Mouse (Mus musculus) T-helper 17 cell (primary cell): Measurements from ENCODE around the gene Dnmbp.

Experiments used
- in situ Hi-C, 2 experiments: fragments of 300-600 bp; cut with MboI, MseI; formaldehyde crosslinking; loops; 1 replicate in 1 of 2; 2 replicates in 1 of 2; pipeline ENCODE4 v1.15.1; 2025; ENCODE audit warnings: high pct_unique_total_duplicates in 2 of 2

Dnmbp gene

GRCm38 (mm10) chr19:43939769-43940689, at the start of gene Dnmbp:
Gene Dnmbp (minus strand): TSS chr19:43940191.
- in situ Hi-C loops = loop anchor here in 1 of 2 experiments (5.0 kb wide), 1 partner anchor 1163 kb away; the partner anchor contains the start of gene Hps1

- in situ Hi-C loops = no loop called here
Measured at GRCm38 (mm10) chr19:43986069-43986794, 46.2 kb upstream of the Dnmbp start, which contains the start of gene Cpn1. Gene Cpn1 (minus strand): TSS chr19:43986556.

- in situ Hi-C loops = no loop called here
Measured at GRCm38 (mm10) chr19:43981992-43982391, 42.0 kb upstream of the Dnmbp start.

DNA sequence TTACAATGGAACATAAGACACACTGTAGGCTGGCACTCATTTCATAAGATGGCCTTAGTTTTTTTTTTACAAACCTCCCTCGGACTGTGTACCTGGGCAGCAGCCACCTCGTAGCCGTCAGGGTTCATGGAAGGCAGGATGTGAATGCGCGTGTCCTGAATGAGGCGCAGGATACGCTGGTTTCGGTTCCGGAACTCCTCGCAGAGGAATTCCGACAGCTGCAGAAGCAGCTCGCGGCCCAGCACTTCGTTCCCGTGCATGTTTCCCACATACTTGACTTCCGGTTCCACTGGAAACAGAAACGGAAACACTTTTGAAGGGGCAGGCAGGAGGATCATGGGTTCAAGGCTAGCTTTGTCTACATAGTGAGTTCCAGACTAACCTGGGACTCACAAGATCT, 40.7 kb upstream of the Dnmbp start:
- in situ Hi-C loops = no loop called here

DNA sequence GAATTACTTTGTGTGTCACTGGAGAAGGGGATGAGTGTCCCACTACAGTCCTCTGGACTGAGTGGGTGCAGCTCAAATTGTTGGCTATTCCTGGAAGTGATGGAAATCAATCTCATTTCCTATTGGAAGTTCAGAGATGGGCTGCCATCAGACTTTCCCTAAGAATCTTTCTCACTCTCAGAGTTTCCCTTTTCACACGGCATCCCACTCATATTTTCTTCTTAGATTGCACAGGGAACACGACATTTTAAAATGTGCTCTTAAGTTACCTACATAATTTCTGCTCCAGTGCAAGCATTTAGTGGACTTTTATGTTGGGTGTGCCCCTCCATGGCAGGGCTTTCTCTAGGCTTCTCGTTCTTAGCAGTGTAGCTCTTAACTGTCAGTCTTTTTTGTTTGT, 37.8 kb upstream of the Dnmbp start:
- in situ Hi-C loops = no loop called here

DNA sequence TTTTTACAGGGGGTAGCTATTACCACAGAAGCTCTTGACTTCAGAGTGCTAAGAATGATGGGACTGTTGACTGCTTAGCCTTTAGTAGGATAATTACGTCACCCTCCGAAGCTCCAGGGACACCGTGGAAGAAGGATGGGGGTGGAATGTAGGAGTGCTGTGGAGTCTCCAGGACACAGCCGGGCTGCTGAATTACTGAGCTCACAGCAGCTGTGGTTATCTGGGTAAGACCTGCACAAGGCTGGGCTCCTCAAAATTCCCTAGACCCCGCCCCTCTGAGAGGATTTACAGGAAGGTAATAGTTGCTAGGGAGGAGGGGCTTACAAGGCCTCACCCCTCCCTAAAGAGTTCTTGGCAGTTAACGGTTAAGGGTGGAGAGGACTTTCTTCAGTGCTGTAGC, 36.7 kb upstream of the Dnmbp start:
- in situ Hi-C loops = no loop called here

DNA sequence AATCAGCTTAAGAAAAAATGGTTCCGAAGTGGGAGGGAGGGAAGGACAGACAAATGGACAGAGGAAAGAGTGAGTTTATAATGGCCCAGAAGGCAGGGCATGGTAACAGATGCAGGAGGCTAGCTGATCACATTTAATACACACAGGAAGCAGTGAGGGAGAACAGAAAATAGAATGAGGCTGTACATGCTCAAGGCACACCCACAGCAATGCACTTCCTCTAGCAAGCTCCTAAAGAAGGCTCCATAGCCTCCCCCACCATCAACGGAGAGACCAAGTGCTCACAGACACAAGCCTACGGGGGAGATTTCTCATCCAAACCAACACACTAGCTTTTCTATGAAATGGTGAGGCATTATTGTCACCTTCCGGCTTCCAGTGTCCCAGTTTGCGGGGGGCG, 34.2 kb upstream of the Dnmbp start:
- in situ Hi-C loops = no loop called here

GRCm38 (mm10) chr19:43973711-43974110, 33.7 kb upstream of the Dnmbp start:
- in situ Hi-C loops = no loop called here

DNA sequence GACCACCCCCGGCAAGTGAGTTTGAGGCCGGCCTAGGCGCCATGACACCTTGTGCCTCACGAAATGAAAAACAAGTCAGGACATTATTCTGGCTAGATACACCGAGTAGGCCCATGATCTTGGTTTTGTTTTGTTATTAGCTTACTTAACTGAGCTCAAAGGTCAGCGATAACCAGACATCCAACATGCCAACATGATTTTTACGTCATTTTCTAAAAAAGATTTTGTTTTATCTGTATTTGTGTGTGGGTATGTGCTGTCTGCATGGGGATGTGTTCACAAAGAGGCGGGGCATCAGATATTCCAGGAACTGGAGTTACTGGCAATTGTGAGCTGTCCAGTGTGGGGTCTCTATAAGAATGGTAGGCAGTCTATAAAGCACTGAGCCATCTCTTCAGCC, 32.1 kb upstream of the Dnmbp start:
- in situ Hi-C loops = no loop called here

- in situ Hi-C loops = no loop called here
Measured at GRCm38 (mm10) chr19:43968436-43969026, 28.5 kb upstream of the Dnmbp start.

GRCm38 (mm10) chr19:43966481-43966880, 26.5 kb upstream of the Dnmbp start:
- in situ Hi-C loops = no loop called here

DNA sequence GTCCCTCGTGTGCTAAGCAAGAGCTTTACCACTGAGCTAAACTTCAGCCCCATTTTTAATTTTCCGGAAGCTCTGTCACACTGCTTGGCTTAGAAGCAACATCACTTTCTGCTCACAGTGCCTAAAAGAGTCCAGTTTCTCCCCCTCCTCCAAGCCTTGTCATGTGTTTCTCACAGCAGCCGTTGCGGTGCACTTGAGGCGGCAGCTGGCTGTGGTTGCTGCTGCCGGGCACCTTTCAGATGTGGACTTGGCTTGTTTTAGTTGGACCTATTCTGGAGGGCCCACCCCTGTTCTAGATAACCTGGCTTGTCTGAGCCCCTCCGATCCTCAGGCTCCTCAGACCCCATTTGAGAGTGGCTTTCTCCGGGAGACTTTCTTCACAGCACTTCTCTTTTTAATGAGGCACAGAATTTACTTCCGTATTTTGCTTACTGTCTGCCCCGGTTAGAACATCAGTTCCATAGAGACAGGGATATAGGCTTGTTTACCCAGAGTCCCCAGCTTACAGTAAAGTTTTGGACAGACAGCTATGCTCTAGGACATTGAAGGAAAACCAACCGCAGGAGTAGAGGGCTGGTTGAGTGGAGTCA, 25.6 kb upstream of the Dnmbp start:
- in situ Hi-C loops = no loop called here

DNA sequence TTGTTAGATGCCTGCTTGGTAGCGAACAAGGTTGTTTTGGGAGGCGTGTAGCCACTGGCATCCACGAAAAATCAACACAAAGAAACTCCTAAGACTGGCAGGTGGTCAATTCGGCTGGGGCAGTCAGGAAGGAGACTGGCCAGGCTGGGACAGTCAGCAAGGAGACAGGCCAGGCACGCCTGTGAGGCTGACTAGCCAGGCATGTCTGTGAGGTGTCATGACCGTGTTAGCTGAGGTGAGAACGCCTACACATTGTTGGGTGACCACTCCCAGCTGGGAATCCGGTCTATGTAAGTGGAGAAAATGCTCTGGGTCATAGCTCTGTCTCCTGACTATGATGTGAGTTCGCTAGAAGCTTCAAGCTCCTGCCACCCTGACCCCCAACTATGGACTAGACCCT, 22.8 kb upstream of the Dnmbp start:
- in situ Hi-C loops = no loop called here

- in situ Hi-C loops = no loop called here
Measured at GRCm38 (mm10) chr19:43961185-43961584, 21.2 kb upstream of the Dnmbp start.

- in situ Hi-C loops = no loop called here
Measured at GRCm38 (mm10) chr19:43960014-43960413, 20.0 kb upstream of the Dnmbp start.

GRCm38 (mm10) chr19:43959162-43959561, 19.2 kb upstream of the Dnmbp start:
- in situ Hi-C loops = loop anchor here in 1 of 2 experiments (5.0 kb wide), 1 partner anchor 132 kb away; no protein-coding TSS in a partner anchor

DNA sequence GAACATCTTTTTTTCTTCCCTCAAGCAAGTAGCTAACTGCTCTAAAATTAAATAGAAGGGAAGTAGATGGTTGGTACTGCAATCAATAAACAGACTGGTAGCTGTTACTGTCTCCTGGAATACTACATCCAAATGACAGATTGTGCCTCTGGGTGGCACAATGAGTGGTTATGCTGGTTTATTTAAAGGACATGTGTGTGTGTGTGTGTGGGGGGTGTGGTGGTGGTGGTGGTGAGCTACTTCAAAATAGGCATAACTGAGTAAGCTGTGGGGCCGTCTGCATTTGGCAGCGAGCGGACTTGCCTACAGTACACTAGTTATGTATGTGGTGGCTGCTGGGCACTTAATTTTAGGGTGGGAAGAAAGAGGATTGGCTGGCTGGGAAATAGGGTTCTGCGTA, 17.9 kb upstream of the Dnmbp start:
- in situ Hi-C loops = loop anchor here in 1 of 2 experiments (5.0 kb wide), 1 partner anchor 131 kb away; no protein-coding TSS in a partner anchor

DNA sequence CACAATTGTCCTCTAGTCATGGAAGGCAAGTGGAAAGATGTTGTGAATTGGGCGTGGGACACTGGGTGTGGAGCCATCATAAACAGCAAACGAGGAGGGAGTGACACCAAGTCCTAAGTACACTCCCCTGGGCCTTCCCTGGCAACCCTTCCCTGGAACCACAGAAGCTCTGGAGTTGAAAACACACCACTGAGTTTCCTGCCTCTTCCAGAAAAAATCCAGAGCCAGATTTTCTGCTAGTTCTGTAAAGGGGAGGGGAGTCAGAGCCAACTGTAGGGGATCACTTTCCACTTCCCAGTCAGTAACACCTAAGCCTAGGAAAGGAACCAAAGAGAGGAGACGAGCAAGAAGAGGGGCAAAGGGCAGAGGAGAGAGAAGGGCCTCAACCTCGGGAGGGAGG, 17.4 kb upstream of the Dnmbp start:
- in situ Hi-C loops = loop anchor here in 1 of 2 experiments (5.0 kb wide), 1 partner anchor 130 kb away; no protein-coding TSS in a partner anchor

- in situ Hi-C loops = loop anchor here in 1 of 2 experiments (5.0 kb wide), 1 partner anchor 128 kb away; no protein-coding TSS in a partner anchor
Measured at GRCm38 (mm10) chr19:43955266-43955665, 15.3 kb upstream of the Dnmbp start.

- in situ Hi-C loops = loop anchor here (5.0 kb wide), 2 partner anchors 123 to 128 kb away; no protein-coding TSS in a partner anchor
Measured at GRCm38 (mm10) chr19:43954864-43955263, 14.9 kb upstream of the Dnmbp start.

DNA sequence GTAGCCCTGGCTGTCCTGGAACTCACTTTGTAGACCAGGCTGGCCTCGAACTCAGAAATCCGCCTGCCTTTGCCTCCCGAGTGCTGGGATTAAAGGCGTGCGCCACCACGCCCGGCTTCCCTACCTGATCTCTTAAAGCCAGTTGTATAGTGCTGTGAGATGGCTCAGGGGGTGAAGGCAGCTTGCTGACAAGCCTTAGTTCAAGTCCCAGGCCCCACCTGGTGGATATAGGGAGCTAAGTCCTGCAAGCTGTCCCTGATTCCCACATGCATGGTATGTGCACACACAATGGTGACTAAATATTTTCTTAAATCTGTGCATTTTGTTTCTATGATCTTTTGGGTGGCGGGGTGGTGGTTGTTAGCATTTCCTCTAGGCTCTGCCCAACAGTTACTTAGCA, 12.9 kb upstream of the Dnmbp start:
- in situ Hi-C loops = loop anchor here in 1 of 2 experiments (5.0 kb wide), 1 partner anchor 121 kb away; no protein-coding TSS in a partner anchor
